Mouse (Mus musculus) hindbrain, embryonic 11.5 days (tissue): ENCODE measurements around the gene Hacd2. TPM values are rescaled to one million over a fixed set of nuclear protein-coding genes. Genes with fewer than 3 reads are reported as not detected.

Experiments
- ATAC-seq: fragments of 200-750 bp; cut with Nextera tagmentation; 2 replicates; pipeline ENCODE4 v1.8.0; 2017; ENCODE audit warnings: mild to moderate bottlenecking, moderate TSS enrichment, moderate library complexity; ENCODE audit not compliant: low FRiP score
- DNase-seq: peaks from one replicate; pipeline ENCODE4 v3.0.0-alpha.2; 2015; ENCODE audit warnings: low spot score
- H3K27ac ChIP-seq: fragments of 300-500 bp; sonication (generic); 2 replicates; pipeline ENCODE4 v1.5.1; 2014; ENCODE audit warnings: mild to moderate bottlenecking, low read depth, low read length
- H3K27me3 ChIP-seq: fragments of 300-500 bp; sonication (generic); 2 replicates; pipeline ENCODE4 v1.6.1; 2014; ENCODE audit warnings: mild to moderate bottlenecking, low read length, moderate library complexity, mixed read lengths; ENCODE audit not compliant: control insufficient read depth, insufficient read depth
- H3K36me3 ChIP-seq: fragments of 300-500 bp; sonication (generic); 2 replicates; pipeline ENCODE4 v1.6.1; 2014; ENCODE audit warnings: mild to moderate bottlenecking, low read length, moderate library complexity, mixed read lengths; ENCODE audit not compliant: control insufficient read depth, insufficient read depth
- H3K4me1 ChIP-seq: fragments of 300-500 bp; sonication (generic); replicated peaks from 2 replicates; pipeline ENCODE4 v1.6.1; 2014; ENCODE audit warnings: low read length, mixed read lengths; ENCODE audit not compliant: control insufficient read depth, insufficient read depth
- H3K4me2 ChIP-seq: fragments of 300-500 bp; sonication (generic); replicated peaks from 2 replicates; pipeline ENCODE4 v1.6.1; 2014; ENCODE audit warnings: mild to moderate bottlenecking, low read depth, low read length
- H3K4me3 ChIP-seq: fragments of 300-500 bp; sonication (generic); 2 replicates; pipeline ENCODE4 v1.5.1; 2014; ENCODE audit warnings: low read depth, low read length
- H3K9ac ChIP-seq: fragments of 300-500 bp; sonication (generic); 2 replicates; pipeline ENCODE4 v1.6.1; 2014; ENCODE audit warnings: low read depth, low read length
- H3K9me3 ChIP-seq: fragments of 300-500 bp; sonication (generic); 2 replicates; pipeline ENCODE4 v1.6.1; 2016; ENCODE audit warnings: low read length; ENCODE audit not compliant: control insufficient read depth
- WGBS: fragments of 180-500 bp; shearing (Covaris S2); extraction: QIAGEN DNeasy Blood & Tissue Kit; methylation state at CpG from one replicate; pipeline ENCODE4 v1.1.7; 2014; 5-methylcytosine and 5-hydroxymethylcytosine counted together
- polyA plus RNA-seq: library from polyadenylated mRNA; unstranded; fragments of >200 nt; fragmentation: Nextera tagmentation; extraction: Ambion mirVana; gene quantifications from 2 replicates; pipeline ENCODE4 v1.2.1, GENCODE M21; 2014

Gene Hacd2
- polyA plus RNA-seq, 1 experiment from 2014 or later, result 27.7 TPM

- Histone ChIP-seq H3K4me2 (no peak overlapping the region), H3K4me1 (no peaks in the 10 kb centered on the region), H3K9me3 (no peaks in the 10 kb centered on the region), H3K4me3 (no peak overlapping the region), H3K36me3 (no peaks in the 10 kb centered on the region), H3K27me3 (no peaks in the 10 kb centered on the region), H3K27ac (no peak overlapping the region), H3K9ac (no peak overlapping the region)
- WGBS, result 84% methylated on average over 13 of the region's 13 CpGs
- no peak for DNase-seq
- no peak for ATAC-seq
These were observed 35.9 kb upstream of the Hacd2 start for GRCm38 (mm10) chr16:34986211-34986825.

- DNase-seq (no peak), ATAC-seq (no peak)
- no peak overlapping the region for H3K27ac ChIP-seq
- H3K36me3 ChIP-seq, result no peaks in the 10 kb centered on the region
- no peak overlapping the region for H3K4me2 ChIP-seq
- H3K4me1 ChIP-seq, result no peaks in the 10 kb centered on the region
- no peak overlapping the region for H3K9ac ChIP-seq
- H3K4me3 ChIP-seq, result no peak overlapping the region
- no peaks in the 10 kb centered on the region for H3K9me3 ChIP-seq
- WGBS, result 80% methylated on average over 3 of the region's 3 CpGs
- H3K27me3 ChIP-seq, result no peaks in the 10 kb centered on the region
These were observed 30.9 kb upstream of the Hacd2 start for GRCm38 (mm10) chr16:34991365-34991764.

GRCm38 (mm10) chr16:34992854-34993253 lies 29.4 kb upstream of the Hacd2 start:
- no peak overlapping the region for H3K27ac ChIP-seq
- H3K27me3 ChIP-seq, result no peaks in the 10 kb centered on the region
- H3K4me1 ChIP-seq, result no peaks in the 10 kb centered on the region
- ATAC-seq (no peak), DNase-seq (no peak)
- H3K9me3 ChIP-seq, result no peaks in the 10 kb centered on the region
- H3K9ac ChIP-seq, result no peak overlapping the region
- no peak overlapping the region for H3K4me3 ChIP-seq
- no peaks in the 10 kb centered on the region for H3K36me3 ChIP-seq
- 94% methylated on average over 5 of the region's 5 CpGs for WGBS
- H3K4me2 ChIP-seq, result no peak overlapping the region

GRCm38 (mm10) chr16:34993694-34994330 lies 28.4 kb upstream of the Hacd2 start:
- WGBS, result 89% methylated on average over 10 of the region's 10 CpGs
- H3K36me3 ChIP-seq, result no peaks in the 10 kb centered on the region
- ATAC-seq (no peak), DNase-seq (no peak)
- H3K4me1 ChIP-seq, result no peaks in the 10 kb centered on the region
- H3K9me3 ChIP-seq, result no peaks in the 10 kb centered on the region
- no peaks in the 10 kb centered on the region for H3K27me3 ChIP-seq
- no peak overlapping the region for H3K4me2 ChIP-seq
- no peak overlapping the region for H3K9ac ChIP-seq
- H3K27ac ChIP-seq, result no peak overlapping the region
- no peak overlapping the region for H3K4me3 ChIP-seq

- H3K27me3 ChIP-seq, result no peaks in the 10 kb centered on the region
- no peak overlapping the region for H3K4me3 ChIP-seq
- ATAC-seq (no peak), DNase-seq (no peak)
- H3K36me3 ChIP-seq, result no peaks in the 10 kb centered on the region
- H3K9me3 ChIP-seq, result no peaks in the 10 kb centered on the region
- no peak overlapping the region for H3K9ac ChIP-seq
- H3K4me1 ChIP-seq, result no peaks in the 10 kb centered on the region
- no peak overlapping the region for H3K4me2 ChIP-seq
- WGBS, result 76% methylated on average over 9 of the region's 9 CpGs
- H3K27ac ChIP-seq, result no peak overlapping the region
These were observed 27.5 kb upstream of the Hacd2 start for GRCm38 (mm10) chr16:34994641-34995141.

- H3K9ac ChIP-seq, result no peak overlapping the region
- no peak overlapping the region for H3K27ac ChIP-seq
- WGBS, result 78% methylated on average over 5 of the region's 5 CpGs
- ATAC-seq (no peak), DNase-seq (no peak)
- no peaks in the 10 kb centered on the region for H3K36me3 ChIP-seq
- H3K27me3 ChIP-seq, result no peaks in the 10 kb centered on the region
- no peaks in the 10 kb centered on the region for H3K9me3 ChIP-seq
- H3K4me3 ChIP-seq, result no peak overlapping the region
- no peaks in the 10 kb centered on the region for H3K4me1 ChIP-seq
- H3K4me2 ChIP-seq, result no peak overlapping the region
These were observed 26.1 kb upstream of the Hacd2 start for GRCm38 (mm10) chr16:34996133-34996532.

- no peak overlapping the region for H3K9ac ChIP-seq
- no peak overlapping the region for H3K4me2 ChIP-seq
- H3K4me3 ChIP-seq, result no peak overlapping the region
- no peaks in the 10 kb centered on the region for H3K27me3 ChIP-seq
- ATAC-seq (no peak), DNase-seq (no peak)
- no peaks in the 10 kb centered on the region for H3K9me3 ChIP-seq
- H3K36me3 ChIP-seq, result no peaks in the 10 kb centered on the region
- H3K4me1 ChIP-seq, result no peaks in the 10 kb centered on the region
- no peak overlapping the region for H3K27ac ChIP-seq
- WGBS, result 51% methylated on average over 4 of the region's 4 CpGs
These were observed 25.2 kb upstream of the Hacd2 start for GRCm38 (mm10) chr16:34997052-34997451.

GRCm38 (mm10) chr16:34997576-34997975 lies 24.7 kb upstream of the Hacd2 start:
- ATAC-seq (no peak), DNase-seq (no peak)
- Histone ChIP-seq H3K27ac (no peak overlapping the region), H3K9me3 (no peaks in the 10 kb centered on the region), H3K27me3 (no peaks in the 10 kb centered on the region), H3K9ac (no peak overlapping the region), H3K4me2 (no peak overlapping the region), H3K36me3 (no peaks in the 10 kb centered on the region), H3K4me3 (no peak overlapping the region), H3K4me1 (no peaks in the 10 kb centered on the region)
- 71% methylated on average over 10 of the region's 10 CpGs for WGBS

GRCm38 (mm10) chr16:34999016-34999415 lies 23.2 kb upstream of the Hacd2 start:
- no peak overlapping the region for H3K4me3 ChIP-seq
- H3K9ac ChIP-seq, result no peak overlapping the region
- ATAC-seq (no peak), DNase-seq (no peak)
- H3K36me3 ChIP-seq, result no peaks in the 10 kb centered on the region
- H3K27me3 ChIP-seq, result no peaks in the 10 kb centered on the region
- no peaks in the 10 kb centered on the region for H3K4me1 ChIP-seq
- no peak overlapping the region for H3K4me2 ChIP-seq
- 78% methylated on average over 3 of the region's 3 CpGs for WGBS
- no peak overlapping the region for H3K27ac ChIP-seq
- H3K9me3 ChIP-seq, result no peaks in the 10 kb centered on the region
